Mouse (Mus musculus) C2C12 (cell line): ENCODE measurements around the gene Tmem50b. TPM values are rescaled to one million over a fixed set of nuclear protein-coding genes. Genes with fewer than 3 reads are reported as not detected.
A peak's percentile ranks its signal among the peaks of the same experiment; 100 is the strongest.
"Not testable (repeated sequence)": the region's sequence is repeated elsewhere in the genome, so short reads cannot be mapped to it uniquely, and the experiment has no call there.

Experiments used
- H3K27me3 ChIP-seq: one replicate; pipeline ENCODE4 v1.6.1; 2011; ENCODE audit not compliant: control insufficient read depth, insufficient read depth, insufficient read length
- H3K36me3 ChIP-seq: one replicate; pipeline ENCODE4 v1.6.1; 2011; ENCODE audit not compliant: control insufficient read depth, insufficient read depth
- H3K4me3 ChIP-seq: one replicate; pipeline ENCODE4 v1.5.1; 2011; ENCODE audit warnings: mild to moderate bottlenecking, control low read depth; ENCODE audit not compliant: poor library complexity, insufficient read depth, severe bottlenecking
- H3K79me2 ChIP-seq: one replicate; pipeline ENCODE4 v1.6.1; 2011; ENCODE audit not compliant: control insufficient read depth, insufficient read depth
- H3K79me3 ChIP-seq: one replicate; pipeline ENCODE4 v1.6.1; 2011; ENCODE audit warnings: low read depth, control low read depth
- H3ac ChIP-seq: one replicate; pipeline ENCODE3; 2011; ENCODE audit warnings: low read depth; ENCODE audit not compliant: control insufficient read depth, insufficient read length
- CEBPB ChIP-seq: IDR thresholded peaks from one replicate; pipeline ENCODE4 v1.6.1; 2011; ENCODE audit warnings: low read depth, mild to moderate bottlenecking, control low read depth, moderate library complexity
- CTCF ChIP-seq: IDR thresholded peaks from one replicate; pipeline ENCODE4 v1.5.1; 2011; ENCODE audit not compliant: control insufficient read depth, insufficient read depth, insufficient read length
- FOSL1 ChIP-seq: IDR thresholded peaks from one replicate; pipeline ENCODE4 v1.8.0; 2011; ENCODE audit warnings: mild to moderate bottlenecking, low read length; ENCODE audit not compliant: poor library complexity, insufficient read depth, severe bottlenecking
- MAX ChIP-seq: IDR thresholded peaks from one replicate; pipeline ENCODE4 v1.6.1; 2011; ENCODE audit warnings: mild to moderate bottlenecking, control low read depth
- MYOD1 ChIP-seq: IDR thresholded peaks from one replicate; pipeline ENCODE4 v1.6.1; 2011; ENCODE audit warnings: low read depth; ENCODE audit not compliant: control insufficient read depth, insufficient read length
- MYOG ChIP-seq: IDR thresholded peaks from one replicate; pipeline ENCODE4 v1.6.1; 2011; ENCODE audit not compliant: control insufficient read depth, insufficient read length; ENCODE audit errors: extremely low read depth
- USF1 ChIP-seq: IDR thresholded peaks from one replicate; pipeline ENCODE4 v1.6.1; 2011; ENCODE audit warnings: low read depth, mild to moderate bottlenecking, control low read depth, moderate library complexity
- polyA plus RNA-seq: library from polyadenylated mRNA; unstranded; fragments of >200 nt; fragmentation: generic; extraction: Trizol; gene quantifications from one replicate; pipeline ENCODE4 v1.2.1, GENCODE M21; 2012; ENCODE audit warnings: missing spikeins

Tmem50b gene
- polyA plus RNA-seq, 1 experiment = 15.1 TPM

DNA sequence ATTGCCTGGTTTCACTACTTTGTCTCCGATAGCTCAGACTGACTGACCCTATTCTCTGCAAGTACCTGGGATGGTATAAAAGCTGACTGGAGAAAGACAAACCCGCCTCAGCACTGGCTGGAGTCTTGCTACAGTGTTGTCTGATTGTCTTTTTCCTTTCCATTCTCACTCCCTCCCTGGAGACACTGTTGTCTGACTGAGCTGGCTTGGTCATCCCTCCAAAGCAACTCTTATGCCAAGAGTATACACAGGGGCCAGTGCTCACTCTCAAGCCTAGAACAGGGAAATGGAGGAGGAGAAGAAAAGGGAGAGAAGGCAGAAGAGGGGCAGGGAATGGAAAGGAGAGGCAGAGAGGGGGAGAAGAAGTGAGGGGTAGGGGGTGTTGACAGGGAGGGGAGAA is 65.2 kb downstream of the Tmem50b start:
- TF ChIP-seq CEBPB = no peak
- TF ChIP-seq USF1 = no peak
- no peak for TF ChIP-seq MYOG
- no peak for TF ChIP-seq FOSL1
- TF ChIP-seq CTCF = no peak
- TF ChIP-seq MYOD1 = no peak
- no peak for TF ChIP-seq MAX
- no peaks in the 10 kb centered on the region for H3K79me3 ChIP-seq
- no peak overlapping the region for H3K4me3 ChIP-seq
- H3K79me2 ChIP-seq = no peaks in the 10 kb centered on the region
- H3K36me3 ChIP-seq = no peaks in the 10 kb centered on the region
- H3ac ChIP-seq = no peak overlapping the region
- H3K27me3 ChIP-seq = no peaks in the 10 kb centered on the region

DNA sequence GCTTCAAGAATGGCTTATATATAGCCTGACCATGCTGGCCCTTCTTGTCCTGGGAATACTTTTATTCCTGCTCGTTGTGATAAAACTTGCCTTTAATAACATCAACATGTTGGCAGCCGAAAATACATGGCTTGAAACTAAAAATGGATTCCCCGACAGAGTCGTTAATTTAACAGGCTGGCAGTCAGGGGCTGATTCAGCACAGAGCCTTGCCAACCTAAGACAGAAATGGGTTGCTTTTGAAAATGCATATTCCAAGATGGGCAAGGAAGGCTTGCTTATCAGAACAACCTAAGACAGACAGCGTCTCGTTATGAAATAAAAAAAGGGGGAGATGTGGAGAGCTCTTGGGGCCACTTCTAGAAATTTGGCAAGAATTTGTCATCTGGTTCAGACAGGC is 65.7 kb downstream of the Tmem50b start:
- Histone ChIP-seq H3K79me2 (no peaks in the 10 kb centered on the region), H3ac (no peak overlapping the region), H3K79me3 (no peaks in the 10 kb centered on the region), H3K27me3 (no peaks in the 10 kb centered on the region), H3K4me3 (no peak overlapping the region), H3K36me3 (no peaks in the 10 kb centered on the region)
- TF ChIP-seq CTCF (no peak), MYOG (no peak), USF1 (no peak), MYOD1 (no peak), MAX (no peak), CEBPB (no peak), FOSL1 (no peak)

DNA sequence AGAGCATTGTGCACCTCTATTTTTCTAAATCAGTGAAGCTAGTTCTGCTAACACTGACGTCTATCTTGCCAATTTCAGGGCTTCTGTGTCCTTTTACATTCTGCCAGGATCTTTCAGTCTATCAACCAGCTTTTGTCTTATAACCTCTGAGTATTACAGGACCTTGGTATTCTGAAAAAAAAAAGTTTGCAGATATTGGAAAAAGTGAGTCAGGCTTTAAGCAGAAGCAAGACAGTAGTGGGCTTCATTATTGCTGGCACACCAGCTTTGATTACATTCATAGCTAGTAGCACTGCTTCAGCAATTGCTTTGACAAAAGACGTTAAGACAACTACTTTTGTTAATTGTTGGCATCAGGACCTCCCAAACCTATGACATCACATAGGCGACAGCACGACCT is 66.8 kb downstream of the Tmem50b start:
- H3K79me2 ChIP-seq = not testable (repeated sequence)

DNA sequence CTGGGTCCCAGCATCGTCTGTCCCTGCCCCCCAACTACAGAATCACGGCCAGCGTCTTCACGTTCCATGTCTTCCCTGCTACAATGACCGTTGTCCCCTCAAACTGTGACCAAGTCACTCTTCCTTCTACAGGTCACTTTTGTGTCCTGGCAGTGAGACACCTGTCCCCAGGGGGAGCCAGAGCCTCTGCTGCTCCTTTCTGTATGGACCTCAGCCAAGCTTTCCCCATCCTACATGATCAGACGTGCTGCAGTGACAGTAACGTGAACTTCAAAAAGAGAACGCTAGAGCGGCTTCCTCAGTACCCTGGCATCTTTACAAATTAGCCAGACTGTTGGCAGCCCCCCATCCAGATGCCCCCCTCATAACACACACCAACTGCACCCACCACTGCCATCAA is 69.0 kb downstream of the Tmem50b start:
- no peaks in the 10 kb centered on the region for H3K79me2 ChIP-seq
- H3K79me3 ChIP-seq = no peaks in the 10 kb centered on the region
- no peaks in the 10 kb centered on the region for H3K27me3 ChIP-seq
- no peak for TF ChIP-seq USF1
- no peak for TF ChIP-seq MYOG
- no peak for TF ChIP-seq MAX
- no peak for TF ChIP-seq FOSL1
- no peak for TF ChIP-seq CTCF
- no peak for TF ChIP-seq MYOD1
- no peak for TF ChIP-seq CEBPB
- H3K4me3 ChIP-seq = no peak overlapping the region
- H3K36me3 ChIP-seq = no peaks in the 10 kb centered on the region
- H3ac ChIP-seq = no peak overlapping the region

More for the DNA sequence above, 66.8 kb downstream of the Tmem50b start:
- not testable (repeated sequence) for H3K36me3 ChIP-seq, H3K4me3 ChIP-seq, H3K79me3 ChIP-seq, H3K27me3 ChIP-seq, H3ac ChIP-seq

DNA sequence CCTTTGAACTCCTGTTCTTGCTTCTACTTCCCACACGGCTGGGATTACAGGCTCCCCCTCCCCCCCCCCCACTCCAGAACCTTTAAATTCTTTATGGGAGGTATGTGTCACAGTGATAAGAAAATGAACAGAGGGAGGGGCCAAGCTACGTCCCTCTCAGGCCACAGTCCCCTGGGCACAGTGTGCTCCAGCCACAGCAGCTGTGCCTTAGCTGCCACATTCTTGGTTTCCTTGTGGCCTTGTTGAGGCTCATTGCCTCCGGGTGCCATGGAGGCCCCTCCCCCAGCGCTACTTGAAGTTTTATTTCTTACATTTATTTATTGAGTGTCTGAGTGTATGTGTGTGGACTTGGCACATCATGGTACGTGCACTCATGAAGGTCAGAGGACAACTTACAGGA is 70.1 kb downstream of the Tmem50b start:
- no peak for TF ChIP-seq CEBPB
- TF ChIP-seq CTCF = no peak
- TF ChIP-seq MYOD1 = peak; percentile 76
- TF ChIP-seq USF1 = no peak
- Histone ChIP-seq H3K27me3 (no peaks in the 10 kb centered on the region), H3K4me3 (no peak overlapping the region), H3K79me3 (no peaks in the 10 kb centered on the region), H3K36me3 (no peaks in the 10 kb centered on the region), H3K79me2 (no peaks in the 10 kb centered on the region), H3ac (no peak overlapping the region)

DNA sequence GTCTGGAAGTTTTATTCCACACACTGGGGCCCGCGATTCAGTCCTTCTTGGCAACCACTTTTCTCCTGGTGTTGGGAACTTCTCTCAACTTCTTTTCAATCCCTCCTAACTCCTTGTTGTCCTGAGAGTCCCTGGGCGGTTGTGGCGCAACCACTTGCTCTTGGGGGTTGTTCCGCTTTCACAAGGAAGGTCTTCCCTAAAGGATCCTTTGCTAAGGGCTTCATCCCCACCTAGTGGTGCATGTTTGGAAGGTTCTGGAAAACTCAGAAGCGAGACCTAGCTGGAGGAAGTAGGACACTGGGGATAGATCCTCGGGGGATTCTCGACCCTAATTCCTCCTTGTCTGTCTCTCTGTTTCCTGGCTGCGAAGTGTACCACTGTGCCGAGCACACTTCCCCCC is 70.5 kb downstream of the Tmem50b start:
- Histone ChIP-seq H3K4me3 (no peak overlapping the region), H3K79me2 (no peaks in the 10 kb centered on the region), H3K36me3 (no peaks in the 10 kb centered on the region), H3K27me3 (no peaks in the 10 kb centered on the region), H3K79me3 (no peaks in the 10 kb centered on the region), H3ac (no peak overlapping the region)
- TF ChIP-seq MYOD1 (no peak), USF1 (no peak), CEBPB (no peak), MYOG (no peak), CTCF (no peak), FOSL1 (no peak)
